Mouse (Mus musculus): ENCODE data around the gene Bglap3. TPM values are rescaled to one million over a fixed set of nuclear protein-coding genes. Genes with fewer than 3 reads are reported as not detected.

Gene Bglap3
- polyA plus RNA-seq, 1 experiment from 2014 or later: 0.32 TPM

DNA sequence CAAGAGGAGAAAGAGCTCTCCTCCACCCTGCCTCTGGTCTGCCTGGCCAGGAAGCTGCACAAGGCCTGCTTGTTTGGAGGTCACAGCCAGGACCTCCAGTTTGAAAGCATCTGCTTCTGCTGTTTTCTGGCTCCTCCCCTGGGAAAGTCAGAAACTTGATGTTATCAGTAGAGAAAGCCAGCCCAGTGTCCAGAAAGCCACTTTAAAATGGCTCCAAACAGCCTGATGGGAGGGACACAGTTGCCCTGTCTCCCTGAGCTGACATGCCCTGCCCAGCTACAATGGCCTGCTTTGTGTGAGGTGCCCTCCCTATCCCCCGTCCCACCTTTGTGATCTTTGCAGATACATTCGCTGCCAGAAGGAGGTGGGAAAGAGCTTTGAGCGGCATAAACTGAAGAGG lies 12.6 kb downstream of the Bglap3 start:
- WGBS: 52% methylated on average over 3 of the region's 3 CpGs
- Histone ChIP-seq H3K27ac (replicated peaks; ENCODE audit: low read depth, low read length) (no peak overlapping the region), H3K9me3 (replicated peaks; ENCODE audit: control insufficient read depth, low read length) (no peaks in the 10 kb centered on the region), H3K36me3 (replicated peaks; ENCODE audit: control insufficient read depth, insufficient read depth, low read depth, low read length) (peaks cover 36% of the 10 kb centered on the region), H3K4me3 (ENCODE audit: low read depth, low read length) (no peak overlapping the region), H3K4me2 (ENCODE audit: low read depth, low read length) (no peak overlapping the region), H3K9ac (replicated peaks; ENCODE audit: low read length) (no peak overlapping the region), H3K27me3 (ENCODE audit: control insufficient read depth, insufficient read depth, low read length) (peaks cover 6% of the 10 kb centered on the region), H3K4me1 (ENCODE audit: control insufficient read depth, insufficient read depth, low read length) (no peaks in the 10 kb centered on the region)
- no peak for DNase-seq (ENCODE audit: low spot score)
- ATAC-seq (replicated peaks; ENCODE audit: insufficient number of reproducible peaks, low FRiP score, low TSS enrichment, low read depth): no peak

- H3K4me3 ChIP-seq (ENCODE audit: low read depth, low read length): no peak overlapping the region
- DNase-seq (ENCODE audit: low spot score) (no peak), ATAC-seq (replicated peaks; ENCODE audit: insufficient number of reproducible peaks, low FRiP score, low TSS enrichment, low read depth) (no peak)
- H3K9me3 ChIP-seq (replicated peaks; ENCODE audit: control insufficient read depth, low read length): no peaks in the 10 kb centered on the region
- H3K4me1 ChIP-seq (ENCODE audit: control insufficient read depth, insufficient read depth, low read length): no peaks in the 10 kb centered on the region
- 0 out of 2 replicates have a peak, but pooled peaks cover 2% of the 10 kb centered on the region for H3K27me3 ChIP-seq (ENCODE audit: control insufficient read depth, insufficient read depth, low read length)
- H3K36me3 ChIP-seq (replicated peaks; ENCODE audit: control insufficient read depth, insufficient read depth, low read depth, low read length): peaks cover 36% of the 10 kb centered on the region
- H3K9ac ChIP-seq (replicated peaks; ENCODE audit: low read length): no peak overlapping the region
- no peak overlapping the region for H3K27ac ChIP-seq (replicated peaks; ENCODE audit: low read depth, low read length)
- H3K4me2 ChIP-seq (ENCODE audit: low read depth, low read length): no peak overlapping the region
- 63% methylated on average over 5 of the region's 5 CpGs for WGBS
These were observed 13.0 kb downstream of the Bglap3 start for GRCm38 (mm10) chr3:88359584-88359983.

GRCm38 (mm10) chr3:88354396-88355165 lies 18.0 kb downstream of the Bglap3 start:
- WGBS: 92% methylated on average over 8 of the region's 8 CpGs
- H3K4me3 ChIP-seq (ENCODE audit: low read depth, low read length): no peak overlapping the region
- ATAC-seq (replicated peaks; ENCODE audit: insufficient number of reproducible peaks, low FRiP score, low TSS enrichment, low read depth): no peak
- no peaks in the 10 kb centered on the region for H3K4me1 ChIP-seq (ENCODE audit: control insufficient read depth, insufficient read depth, low read length)
- DNase-seq (ENCODE audit: low spot score): no peak
- no peak overlapping the region for H3K4me2 ChIP-seq (ENCODE audit: low read depth, low read length)
- H3K36me3 ChIP-seq (replicated peaks; ENCODE audit: control insufficient read depth, insufficient read depth, low read depth, low read length): peaks cover 39% of the 10 kb centered on the region
- H3K27ac ChIP-seq (replicated peaks; ENCODE audit: low read depth, low read length): no peak overlapping the region
- H3K27me3 ChIP-seq (ENCODE audit: control insufficient read depth, insufficient read depth, low read length): no peaks in the 10 kb centered on the region
- no peak overlapping the region for H3K9ac ChIP-seq (replicated peaks; ENCODE audit: low read length)
- no peaks in the 10 kb centered on the region for H3K9me3 ChIP-seq (replicated peaks; ENCODE audit: control insufficient read depth, low read length)

DNA sequence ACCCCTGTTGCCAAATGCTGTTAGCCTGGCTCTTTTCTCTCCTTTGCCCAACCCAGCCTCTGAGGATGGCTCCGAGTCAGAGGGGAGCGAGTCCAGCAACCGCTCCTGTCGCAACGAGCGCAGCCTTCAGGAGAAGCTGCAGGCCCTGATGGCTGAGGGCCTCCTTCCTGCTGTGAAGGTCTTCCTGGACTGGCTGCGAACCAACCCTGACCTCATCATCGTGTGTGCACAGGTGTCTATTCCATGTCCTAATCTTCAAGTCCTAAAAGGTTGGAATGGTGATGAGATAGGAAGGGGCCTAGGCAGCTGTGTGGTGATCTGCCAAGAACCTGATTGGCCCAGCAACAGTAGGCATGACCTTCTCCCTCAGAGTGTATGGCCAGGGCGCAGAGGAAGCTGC lies 19.6 kb downstream of the Bglap3 start:
- no peaks in the 10 kb centered on the region for H3K9me3 ChIP-seq (replicated peaks; ENCODE audit: control insufficient read depth, low read length)
- no peak overlapping the region for H3K4me2 ChIP-seq (ENCODE audit: low read depth, low read length)
- no peak overlapping the region for H3K4me3 ChIP-seq (ENCODE audit: low read depth, low read length)
- no peak overlapping the region for H3K27ac ChIP-seq (replicated peaks; ENCODE audit: low read depth, low read length)
- no peak for DNase-seq (ENCODE audit: low spot score)
- 94% methylated on average over 9 of the region's 9 CpGs for WGBS
- H3K9ac ChIP-seq (replicated peaks; ENCODE audit: low read length): no peak overlapping the region
- H3K4me1 ChIP-seq (ENCODE audit: control insufficient read depth, insufficient read depth, low read length): no peaks in the 10 kb centered on the region
- no peaks in the 10 kb centered on the region for H3K27me3 ChIP-seq (ENCODE audit: control insufficient read depth, insufficient read depth, low read length)
- H3K36me3 ChIP-seq (replicated peaks; ENCODE audit: control insufficient read depth, insufficient read depth, low read depth, low read length): peaks cover 30% of the 10 kb centered on the region
- no peak for ATAC-seq (replicated peaks; ENCODE audit: insufficient number of reproducible peaks, low FRiP score, low TSS enrichment, low read depth)

DNA sequence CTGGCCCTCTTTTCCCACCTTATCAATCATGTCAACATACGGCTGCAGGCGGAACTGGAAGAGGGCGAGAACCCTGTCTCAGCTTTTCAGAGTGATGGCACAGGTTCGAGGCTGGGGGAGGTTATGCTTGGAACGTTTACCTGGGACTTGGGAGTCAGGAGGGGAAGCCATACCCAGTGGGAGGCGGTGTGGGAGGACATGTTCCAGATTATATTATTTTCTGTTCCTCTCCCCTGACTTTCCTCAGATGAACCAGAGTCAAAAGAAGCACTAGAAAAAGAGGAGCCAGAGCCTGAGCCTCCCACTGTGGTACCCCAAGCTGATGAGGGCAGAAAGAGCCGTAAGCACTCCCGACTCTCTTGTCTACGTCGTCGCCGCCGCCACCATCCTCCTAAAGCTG lies 21.8 kb downstream of the Bglap3 start:
- Histone ChIP-seq H3K4me3 (ENCODE audit: low read depth, low read length) (no peak overlapping the region), H3K9me3 (replicated peaks; ENCODE audit: control insufficient read depth, low read length) (no peaks in the 10 kb centered on the region), H3K4me1 (ENCODE audit: control insufficient read depth, insufficient read depth, low read length) (no peaks in the 10 kb centered on the region), H3K9ac (replicated peaks; ENCODE audit: low read length) (no peak overlapping the region), H3K27ac (replicated peaks; ENCODE audit: low read depth, low read length) (no peak overlapping the region), H3K4me2 (ENCODE audit: low read depth, low read length) (no peak overlapping the region), H3K27me3 (ENCODE audit: control insufficient read depth, insufficient read depth, low read length) (no peaks in the 10 kb centered on the region), H3K36me3 (replicated peaks; ENCODE audit: control insufficient read depth, insufficient read depth, low read depth, low read length) (peaks cover 16% of the 10 kb centered on the region)
- DNase-seq (ENCODE audit: low spot score) (no peak), ATAC-seq (replicated peaks; ENCODE audit: insufficient number of reproducible peaks, low FRiP score, low TSS enrichment, low read depth) (no peak)
- 92% methylated on average over 13 of the region's 13 CpGs for WGBS

DNA sequence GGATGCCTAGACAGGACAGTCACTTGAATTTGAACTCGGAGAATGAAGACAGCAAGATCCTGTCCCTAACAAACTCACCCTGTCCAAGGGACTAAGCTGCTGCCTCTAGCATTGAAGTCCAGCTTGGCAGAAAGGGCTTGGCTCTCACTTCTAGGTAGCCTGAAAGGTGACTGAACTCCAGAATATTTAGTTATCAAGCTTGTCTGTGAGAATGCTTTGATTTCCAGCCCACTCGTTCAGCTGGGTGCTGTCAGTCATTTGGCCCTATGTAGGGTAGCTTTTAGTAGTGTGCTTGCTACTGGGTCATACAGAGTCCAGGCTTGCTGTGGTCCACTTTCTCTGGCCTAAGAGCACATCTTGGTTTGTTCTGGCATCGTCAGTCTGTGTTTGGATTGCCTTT lies 33.5 kb downstream of the Bglap3 start:
- H3K4me2 ChIP-seq (ENCODE audit: low read depth, low read length): no peak overlapping the region
- H3K4me3 ChIP-seq (ENCODE audit: low read depth, low read length): no peak overlapping the region
- peaks cover 7% of the 10 kb centered on the region for H3K36me3 ChIP-seq (replicated peaks; ENCODE audit: control insufficient read depth, insufficient read depth, low read depth, low read length)
- no peaks in the 10 kb centered on the region for H3K27me3 ChIP-seq (ENCODE audit: control insufficient read depth, insufficient read depth, low read length)
- H3K9ac ChIP-seq (replicated peaks; ENCODE audit: low read length): no peak overlapping the region
- H3K9me3 ChIP-seq (replicated peaks; ENCODE audit: control insufficient read depth, low read length): no peaks in the 10 kb centered on the region
- ATAC-seq (replicated peaks; ENCODE audit: insufficient number of reproducible peaks, low FRiP score, low TSS enrichment, low read depth) (no peak), DNase-seq (ENCODE audit: low spot score) (no peak)
- 0 out of 2 replicates have a peak, but pooled peaks cover 3% of the 10 kb centered on the region for H3K4me1 ChIP-seq (ENCODE audit: control insufficient read depth, insufficient read depth, low read length)
- 81% methylated on average over 3 of the region's 3 CpGs for WGBS
- H3K27ac ChIP-seq (replicated peaks; ENCODE audit: low read depth, low read length): no peak overlapping the region

GRCm38 (mm10) chr3:88338316-88338715 lies 34.2 kb downstream of the Bglap3 start:
- 91% methylated on average over 7 of the region's 7 CpGs for WGBS
- Histone ChIP-seq H3K27ac (replicated peaks; ENCODE audit: low read depth, low read length) (no peak overlapping the region), H3K4me2 (ENCODE audit: low read depth, low read length) (no peak overlapping the region), H3K27me3 (ENCODE audit: control insufficient read depth, insufficient read depth, low read length) (no peaks in the 10 kb centered on the region), H3K4me3 (ENCODE audit: low read depth, low read length) (no peak overlapping the region), H3K4me1 (ENCODE audit: control insufficient read depth, insufficient read depth, low read length) (0 out of 2 replicates have a peak, but pooled peaks cover 3% of the 10 kb centered on the region), H3K9ac (replicated peaks; ENCODE audit: low read length) (no peak overlapping the region), H3K36me3 (replicated peaks; ENCODE audit: control insufficient read depth, insufficient read depth, low read depth, low read length) (peaks cover 4% of the 10 kb centered on the region), H3K9me3 (replicated peaks; ENCODE audit: control insufficient read depth, low read length) (no peaks in the 10 kb centered on the region)
- ATAC-seq (replicated peaks; ENCODE audit: insufficient number of reproducible peaks, low FRiP score, low TSS enrichment, low read depth): no peak
- no peak for DNase-seq (ENCODE audit: low spot score)

- Histone ChIP-seq H3K27me3 (ENCODE audit: control insufficient read depth, insufficient read depth, low read length) (no peaks in the 10 kb centered on the region), H3K4me3 (ENCODE audit: low read depth, low read length) (peak overlapping the region; percentile 89; the same call in 1 of the 2 replicates), H3K27ac (replicated peaks; ENCODE audit: low read depth, low read length) (no peak overlapping the region), H3K36me3 (replicated peaks; ENCODE audit: control insufficient read depth, insufficient read depth, low read depth, low read length) (peaks cover 4% of the 10 kb centered on the region), H3K9ac (replicated peaks; ENCODE audit: low read length) (peak overlapping the region; percentile 13; the same call in 1 of the 2 replicates), H3K9me3 (replicated peaks; ENCODE audit: control insufficient read depth, low read length) (no peaks in the 10 kb centered on the region), H3K4me1 (ENCODE audit: control insufficient read depth, insufficient read depth, low read length) (0 out of 2 replicates have a peak, but pooled peaks cover 3% of the 10 kb centered on the region), H3K4me2 (ENCODE audit: low read depth, low read length) (peak overlapping the region; percentile 7)
- DNase-seq (ENCODE audit: low spot score) (no peak), ATAC-seq (replicated peaks; ENCODE audit: insufficient number of reproducible peaks, low FRiP score, low TSS enrichment, low read depth) (no peak)
- WGBS: 88% methylated on average over 11 of the region's 11 CpGs
These were observed 35.0 kb downstream of the Bglap3 start for GRCm38 (mm10) chr3:88337367-88338020.

All from embryonic facial prominence, embryonic 11.5 days (tissue).